Mouse (Mus musculus): ENCODE measurements around the gene Gm4792.

GRCm38 (mm10) chr10:94282179-94282578 is 16.3 kb downstream of the Gm4792 start:
- TF ChIP-seq CTCF (IDR thresholded peaks at IDR 0.05; ENCODE audit: extremely low read depth, insufficient read depth, insufficient read length, insufficient replicate concordance) = no peak
- TF ChIP-seq POLR2A (IDR thresholded peaks at IDR 0.05; ENCODE audit: low read depth, low read length) = no peak
